Mouse (Mus musculus) kidney, embryonic 16.5 days (tissue): Measurements from ENCODE around the gene 1700013G24Rik. TPM values are rescaled to one million over a fixed set of nuclear protein-coding genes. Genes with fewer than 3 reads are reported as not detected.

Experiments
- ATAC-seq: fragments of 200-750 bp; cut with Nextera tagmentation; 2 replicates; pipeline ENCODE4 v1.8.0; 2017; ENCODE audit warnings: moderate TSS enrichment; ENCODE audit not compliant: low FRiP score, low TSS enrichment
- H3K27ac ChIP-seq: fragments of 300-500 bp; sonication (generic); 2 replicates; pipeline ENCODE4 v1.5.1; 2014; ENCODE audit warnings: low read length
- H3K27me3 ChIP-seq: fragments of 300-500 bp; sonication (generic); 2 replicates; pipeline ENCODE4 v1.6.1; 2014; ENCODE audit warnings: low read length, control low read depth, mixed read lengths; ENCODE audit not compliant: insufficient read depth
- H3K36me3 ChIP-seq: fragments of 300-500 bp; sonication (generic); 2 replicates; pipeline ENCODE4 v1.6.1; 2014; ENCODE audit warnings: low read length, control low read depth, mixed read lengths; ENCODE audit not compliant: insufficient read depth
- H3K4me1 ChIP-seq: fragments of 300-500 bp; sonication (generic); 2 replicates; pipeline ENCODE4 v1.6.1; 2014; ENCODE audit warnings: low read length, control low read depth, mixed read lengths; ENCODE audit not compliant: insufficient read depth
- H3K4me2 ChIP-seq: fragments of 300-500 bp; sonication (generic); replicated peaks from 2 replicates; pipeline ENCODE4 v1.6.1; 2014; ENCODE audit warnings: low read depth, low read length
- H3K4me3 ChIP-seq: fragments of 300-500 bp; sonication (generic); 2 replicates; pipeline ENCODE4 v1.5.1; 2014; ENCODE audit warnings: mild to moderate bottlenecking, low read length
- H3K9ac ChIP-seq: fragments of 300-500 bp; sonication (generic); replicated peaks from 2 replicates; pipeline ENCODE4 v1.6.1; 2014; ENCODE audit warnings: low read length
- H3K9me3 ChIP-seq: fragments of 300-500 bp; sonication (generic); 2 replicates; pipeline ENCODE4 v1.6.1; 2016; ENCODE audit warnings: low read length, control low read depth
- WGBS: fragments of 180-500 bp; shearing (Covaris S2); extraction: QIAGEN DNeasy Blood & Tissue Kit; methylation state at CpG from one replicate; pipeline ENCODE4 v1.1.7; 2014; 5-methylcytosine and 5-hydroxymethylcytosine counted together
- polyA plus RNA-seq: library from polyadenylated mRNA; unstranded; fragments of >200 nt; fragmentation: Nextera tagmentation; extraction: Ambion mirVana; gene quantifications from 2 replicates; pipeline ENCODE4 v1.2.1, GENCODE M21; 2015

The 1700013G24Rik gene
- polyA plus RNA-seq, 1 experiment from 2014 or later = not detected

GRCm38 (mm10) chr4:137474694-137475093, 21.6 kb downstream of the 1700013G24Rik start:
- peaks cover 100% of the 10 kb centered on the region for H3K4me1 ChIP-seq
- H3K27me3 ChIP-seq = no peaks in the 10 kb centered on the region
- no peak overlapping the region for H3K4me3 ChIP-seq
- no peak overlapping the region for H3K4me2 ChIP-seq
- no peak for ATAC-seq
- no peak overlapping the region for H3K27ac ChIP-seq
- no peaks in the 10 kb centered on the region for H3K9me3 ChIP-seq
- H3K36me3 ChIP-seq = no peaks in the 10 kb centered on the region
- no peak overlapping the region for H3K9ac ChIP-seq
- WGBS = 96% methylated on average over 7 of the region's 7 CpGs

- Histone ChIP-seq H3K27ac (peak overlapping the region; percentile 98), H3K27me3 (no peaks in the 10 kb centered on the region), H3K36me3 (no peaks in the 10 kb centered on the region), H3K4me1 (peaks cover 100% of the 10 kb centered on the region), H3K9me3 (no peaks in the 10 kb centered on the region), H3K4me3 (peak overlapping the region; percentile 5; the same call in 1 of the 2 replicates), H3K4me2 (peak overlapping the region; percentile 37), H3K9ac (peak overlapping the region; percentile 57; the same call in 1 of the 2 replicates)
- no peak for ATAC-seq
- 66% methylated on average over 13 of the region's 13 CpGs for WGBS
These were observed 22.4 kb downstream of the 1700013G24Rik start for GRCm38 (mm10) chr4:137475271-137476050.

- no peaks in the 10 kb centered on the region for H3K27me3 ChIP-seq
- H3K4me2 ChIP-seq = peak overlapping the region; percentile 37
- peak overlapping the region; percentile 6; the same call in 1 of the 2 replicates for H3K4me3 ChIP-seq
- H3K27ac ChIP-seq = peak overlapping the region; percentile 98
- ATAC-seq = peak; percentile 13; the same call in 1 of the 2 replicates
- H3K4me1 ChIP-seq = peaks cover 100% of the 10 kb centered on the region
- WGBS = 23% methylated on average over 10 of the region's 10 CpGs
- no peaks in the 10 kb centered on the region for H3K9me3 ChIP-seq
- H3K36me3 ChIP-seq = no peaks in the 10 kb centered on the region
- H3K9ac ChIP-seq = peak overlapping the region; percentile 57
These were observed 23.1 kb downstream of the 1700013G24Rik start for GRCm38 (mm10) chr4:137476065-137476760.

- Histone ChIP-seq H3K9me3 (no peaks in the 10 kb centered on the region), H3K27ac (peak overlapping the region; percentile 98), H3K4me3 (peak overlapping the region; percentile 6; the same call in 1 of the 2 replicates), H3K9ac (peak overlapping the region; percentile 57), H3K36me3 (no peaks in the 10 kb centered on the region), H3K4me2 (peak overlapping the region; percentile 37), H3K4me1 (peaks cover 100% of the 10 kb centered on the region), H3K27me3 (no peaks in the 10 kb centered on the region)
- 9% methylated on average over 17 of the region's 17 CpGs for WGBS
- no peak for ATAC-seq
These were observed 23.7 kb downstream of the 1700013G24Rik start for GRCm38 (mm10) chr4:137476761-137477237.

GRCm38 (mm10) chr4:137477611-137478010, 24.5 kb downstream of the 1700013G24Rik start:
- Histone ChIP-seq H3K4me2 (0 out of 2 replicates have a peak overlapping the region, but pooled peaks have one; percentile 37), H3K9ac (peak overlapping the region; percentile 57), H3K27ac (peak overlapping the region; percentile 98), H3K27me3 (no peaks in the 10 kb centered on the region), H3K9me3 (no peaks in the 10 kb centered on the region), H3K36me3 (no peaks in the 10 kb centered on the region), H3K4me1 (peaks cover 100% of the 10 kb centered on the region), H3K4me3 (no peak overlapping the region)
- 51% methylated on average over 6 of the region's 6 CpGs for WGBS
- ATAC-seq = no peak

GRCm38 (mm10) chr4:137478306-137478705, 25.2 kb downstream of the 1700013G24Rik start:
- Histone ChIP-seq H3K27ac (peak overlapping the region; percentile 98), H3K4me2 (peak overlapping the region; percentile 41; the same call in 1 of the 2 replicates)

GRCm38 (mm10) chr4:137479757-137480156, 26.7 kb downstream of the 1700013G24Rik start:
- Histone ChIP-seq H3K36me3 (no peaks in the 10 kb centered on the region), H3K4me2 (peak overlapping the region; percentile 41), H3K9me3 (no peaks in the 10 kb centered on the region), H3K27ac (peak overlapping the region; percentile 98), H3K4me3 (no peak overlapping the region), H3K27me3 (no peaks in the 10 kb centered on the region), H3K9ac (peak overlapping the region; percentile 45; the same call in 1 of the 2 replicates), H3K4me1 (peaks cover 94% of the 10 kb centered on the region)
- peak; percentile 21; the same call in 1 of the 2 replicates for ATAC-seq
- 8% methylated on average over 6 of the region's 6 CpGs for WGBS

More at GRCm38 (mm10) chr4:137478306-137478705, 25.2 kb downstream of the 1700013G24Rik start:
- H3K27me3 ChIP-seq = no peaks in the 10 kb centered on the region
- H3K4me3 ChIP-seq = no peak overlapping the region
- WGBS = 65% methylated on average over 5 of the region's 5 CpGs
- H3K9ac ChIP-seq = peak overlapping the region; percentile 57; the same call in 1 of the 2 replicates
- H3K4me1 ChIP-seq = peaks cover 95% of the 10 kb centered on the region
- H3K9me3 ChIP-seq = no peaks in the 10 kb centered on the region
- H3K36me3 ChIP-seq = no peaks in the 10 kb centered on the region
- no peak for ATAC-seq

- H3K27me3 ChIP-seq = no peaks in the 10 kb centered on the region
- ATAC-seq = peak; percentile 67
- H3K9me3 ChIP-seq = no peaks in the 10 kb centered on the region
- peaks cover 95% of the 10 kb centered on the region for H3K4me1 ChIP-seq
- H3K27ac ChIP-seq = peak overlapping the region; percentile 98
- 15% methylated on average over 19 of the region's 19 CpGs for WGBS
- no peaks in the 10 kb centered on the region for H3K36me3 ChIP-seq
- peak overlapping the region; percentile 41 for H3K4me2 ChIP-seq
- H3K4me3 ChIP-seq = no peak overlapping the region
- peak overlapping the region; percentile 59 for H3K9ac ChIP-seq
These were observed 27.3 kb downstream of the 1700013G24Rik start for GRCm38 (mm10) chr4:137480191-137480992.

GRCm38 (mm10) chr4:137480993-137481340, 27.9 kb downstream of the 1700013G24Rik start:
- Histone ChIP-seq H3K4me1 (peaks cover 95% of the 10 kb centered on the region), H3K36me3 (no peaks in the 10 kb centered on the region), H3K4me3 (no peak overlapping the region), H3K4me2 (0 out of 2 replicates have a peak overlapping the region, but pooled peaks have one; percentile 4), H3K9ac (peak overlapping the region; percentile 58), H3K9me3 (no peaks in the 10 kb centered on the region), H3K27me3 (no peaks in the 10 kb centered on the region), H3K27ac (peak overlapping the region; percentile 98)
- ATAC-seq = no peak
- WGBS = 11% methylated on average over 1 of the region's 1 CpGs
